Mouse (Mus musculus) heart, adult 2 months (tissue): ENCODE results near the gene Camta1. TPM values are rescaled to one million over a fixed set of nuclear protein-coding genes. Genes with fewer than 3 reads are reported as not detected.
A peak's percentile ranks its signal among the peaks of the same experiment; 100 is the strongest.

Experiments
- DNase-seq, 2 experiments: peaks; one replicate each; pipeline ENCODE4 v3.0.0; 2021
- H3K27ac ChIP-seq: fragments of 200-600 bp; 2 replicates; pipeline ENCODE4 v1.8.1; 2022
- H3K27me3 ChIP-seq: fragments of 200-500 bp; 2 replicates; pipeline ENCODE4 v1.6.1; 2012; ENCODE audit warnings: mild to moderate bottlenecking, low read length, inconsistent platforms, mixed read lengths; ENCODE audit not compliant: control insufficient read depth, insufficient read depth
- H3K36me3 ChIP-seq: fragments of 200-500 bp; 2 replicates; pipeline ENCODE4 v1.6.1; 2012; ENCODE audit warnings: low read length, inconsistent platforms; ENCODE audit not compliant: control insufficient read depth, insufficient read depth
- H3K4me1 ChIP-seq: fragments of 200-500 bp; 2 replicates; pipeline ENCODE4 v1.6.1; 2011; ENCODE audit warnings: low read length; ENCODE audit not compliant: control insufficient read depth, insufficient read depth
- H3K4me3 ChIP-seq: fragments of 200-600 bp; 2 replicates; pipeline ENCODE4 v1.8.1; 2022
- H3K79me2 ChIP-seq: fragments of 200-500 bp; replicated peaks from 2 replicates; pipeline ENCODE4 v1.6.1; 2012; ENCODE audit warnings: mild to moderate bottlenecking, inconsistent platforms, low read length, moderate library complexity, mixed read lengths; ENCODE audit not compliant: control insufficient read depth, insufficient read depth
- H3K9ac ChIP-seq: fragments of 200-500 bp; 2 replicates; pipeline ENCODE4 v1.6.1; 2012; ENCODE audit warnings: low read depth, mild to moderate bottlenecking, control low read depth, inconsistent platforms, low read length, mixed read lengths
- CTCF ChIP-seq: fragments of 200-600 bp; IDR thresholded peaks from 2 replicates; pipeline ENCODE4 v1.8.1; 2022; ENCODE audit warnings: antibody characterized with exemption, mild to moderate bottlenecking, moderate library complexity
- EP300 ChIP-seq: fragments of 200-500 bp; IDR thresholded peaks from 2 replicates; pipeline ENCODE4 v1.6.1; 2011; ENCODE audit warnings: low read depth, low read length, control low read depth; ENCODE audit not compliant: insufficient read depth
- POLR2A ChIP-seq: fragments of 200-500 bp; IDR thresholded peaks from 2 replicates; pipeline ENCODE4 v1.6.1; 2011; ENCODE audit warnings: mild to moderate bottlenecking, low read depth, low read length, control low read depth; ENCODE audit not compliant: insufficient read depth
- WGBS: fragments of 180-500 bp; shearing (Covaris S2); methylation state at CpG from one replicate; pipeline ENCODE4 v1.1.7; 2018; 5-methylcytosine and 5-hydroxymethylcytosine counted together
- intact Hi-C: fragments of 180-260 bp; cut with DNase I; formaldehyde crosslinking; loops from one replicate; pipeline ENCODE4 v1.15.1; 2025
- polyA plus RNA-seq: library from polyadenylated mRNA; depleted of rRNA; stranded (reverse); fragments of >200 nt; gene quantifications from 2 replicates; pipeline ENCODE4 v1.2.3, GENCODE M21; 2012
- total RNA-seq, 2 experiments: library from RNA; stranded (reverse); gene quantifications; 2 replicates each; pipeline ENCODE4 v1.2.3; 2021

Gene Camta1
- total and polyA plus RNA-seq, 3 experiments: 39.4 to 234 (median 208) TPM

GRCm38 (mm10) chr4:151827840-151828239 lies 33.8 kb downstream of the Camta1 start:
- intact Hi-C loops: no loop called here
- DNase-seq: no peak

GRCm38 (mm10) chr4:151827356-151827755 lies 34.3 kb downstream of the Camta1 start:
- TF ChIP-seq POLR2A: no peak
- no peak for TF ChIP-seq CTCF
- no peak for TF ChIP-seq EP300
- H3K9ac ChIP-seq: no peak overlapping the region
- no peaks in the 10 kb centered on the region for H3K27me3 ChIP-seq
- peaks cover 9% of the 10 kb centered on the region for H3K4me1 ChIP-seq
- no peak overlapping the region for H3K27ac ChIP-seq
- H3K4me3 ChIP-seq: no peak overlapping the region
- intact Hi-C loops: no loop called here
- no peak for DNase-seq
- peaks cover 1% of the 10 kb centered on the region for H3K79me2 ChIP-seq
- peaks cover 5% of the 10 kb centered on the region for H3K36me3 ChIP-seq

More at GRCm38 (mm10) chr4:151827840-151828239, 33.8 kb downstream of the Camta1 start:
- Histone ChIP-seq H3K27ac (no peak overlapping the region), H3K79me2 (peaks cover 1% of the 10 kb centered on the region), H3K4me1 (peaks cover 8% of the 10 kb centered on the region), H3K27me3 (no peaks in the 10 kb centered on the region), H3K4me3 (no peak overlapping the region), H3K36me3 (peaks cover 5% of the 10 kb centered on the region), H3K9ac (no peak overlapping the region)
- 90% methylated on average over 3 of the region's 3 CpGs for WGBS
- TF ChIP-seq CTCF (no peak), POLR2A (no peak), EP300 (no peak)

GRCm38 (mm10) chr4:151823963-151824362 lies 37.7 kb downstream of the Camta1 start:
- no peak for TF ChIP-seq POLR2A
- TF ChIP-seq EP300: no peak
- TF ChIP-seq CTCF: no peak
- peaks cover 10% of the 10 kb centered on the region for H3K4me1 ChIP-seq
- DNase-seq: no peak
- WGBS: 39% methylated on average over 3 of the region's 3 CpGs
- no peak overlapping the region; the same call in 1 of the 2 replicates for H3K27ac ChIP-seq
- no peak overlapping the region; the same call in 1 of the 2 replicates for H3K9ac ChIP-seq
- peaks cover 5% of the 10 kb centered on the region for H3K36me3 ChIP-seq
- no peak overlapping the region for H3K4me3 ChIP-seq
- no peaks in the 10 kb centered on the region for H3K27me3 ChIP-seq
- peaks cover 3% of the 10 kb centered on the region for H3K79me2 ChIP-seq
- intact Hi-C loops: no loop called here

- DNase-seq: peak in 1 of 2 experiments; percentile 29
- WGBS: 60% methylated on average over 2 of the region's 2 CpGs
- peaks cover 3% of the 10 kb centered on the region for H3K79me2 ChIP-seq
- H3K27me3 ChIP-seq: no peaks in the 10 kb centered on the region
- H3K36me3 ChIP-seq: peaks cover 5% of the 10 kb centered on the region; the same call in 1 of the 2 replicates
- no peak overlapping the region for H3K9ac ChIP-seq
- no peak overlapping the region for H3K27ac ChIP-seq
- TF ChIP-seq CTCF: no peak
- no peak for TF ChIP-seq POLR2A
- TF ChIP-seq EP300: 0 out of 2 replicates have a peak, but pooled peaks have one; percentile 33
- intact Hi-C loops: no loop called here
- no peak overlapping the region for H3K4me3 ChIP-seq
- H3K4me1 ChIP-seq: peaks cover 14% of the 10 kb centered on the region
These were observed 38.7 kb downstream of the Camta1 start for GRCm38 (mm10) chr4:151822986-151823385.

DNA sequence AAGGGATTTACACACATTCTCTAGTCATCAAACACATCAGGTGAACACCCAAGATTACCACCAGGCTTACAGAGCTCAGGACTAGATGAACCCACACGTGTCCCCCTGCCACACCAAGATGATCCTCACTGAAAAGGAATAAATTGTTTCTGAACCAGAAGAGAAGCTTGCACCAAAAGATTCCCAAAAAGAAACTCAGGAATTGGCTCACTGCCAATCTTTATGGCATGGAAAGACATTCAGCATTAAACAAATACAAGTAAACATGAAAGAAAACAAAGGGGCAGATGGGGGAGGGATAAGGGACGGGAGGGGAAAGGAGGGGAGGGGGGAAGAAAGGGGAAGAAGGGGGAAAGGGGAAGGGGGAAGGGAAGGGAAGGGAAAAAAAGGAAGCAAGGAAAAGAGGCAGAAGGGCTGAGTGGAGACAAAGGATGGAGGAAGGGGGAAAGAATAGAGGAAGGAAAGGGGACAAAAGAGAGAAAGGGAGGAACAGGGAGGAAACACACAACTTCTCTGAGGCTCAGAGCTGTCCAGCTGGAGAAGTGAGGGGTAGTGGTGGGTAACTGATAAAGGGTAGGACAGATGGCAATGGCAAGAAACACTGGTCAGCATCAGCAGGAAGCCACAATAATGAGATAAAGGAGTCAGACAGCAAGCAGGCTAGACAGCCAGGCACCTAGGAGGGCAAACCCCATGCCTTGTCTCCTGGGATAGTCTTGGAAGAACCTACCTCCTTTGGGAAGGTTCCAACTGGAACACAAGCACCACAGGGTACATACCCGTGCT lies 43.5 kb downstream of the Camta1 start:
- no peak for DNase-seq
- WGBS: 48% methylated on average over 3 of the region's 3 CpGs
- Histone ChIP-seq H3K27me3 (no peaks in the 10 kb centered on the region), H3K27ac (no peak overlapping the region), H3K79me2 (peaks cover 9% of the 10 kb centered on the region), H3K9ac (no peak overlapping the region), H3K4me1 (peaks cover 8% of the 10 kb centered on the region), H3K36me3 (no peaks in the 10 kb centered on the region), H3K4me3 (no peak overlapping the region)
- intact Hi-C loops: no loop called here
- TF ChIP-seq POLR2A (no peak), CTCF (no peak), EP300 (no peak)

DNA sequence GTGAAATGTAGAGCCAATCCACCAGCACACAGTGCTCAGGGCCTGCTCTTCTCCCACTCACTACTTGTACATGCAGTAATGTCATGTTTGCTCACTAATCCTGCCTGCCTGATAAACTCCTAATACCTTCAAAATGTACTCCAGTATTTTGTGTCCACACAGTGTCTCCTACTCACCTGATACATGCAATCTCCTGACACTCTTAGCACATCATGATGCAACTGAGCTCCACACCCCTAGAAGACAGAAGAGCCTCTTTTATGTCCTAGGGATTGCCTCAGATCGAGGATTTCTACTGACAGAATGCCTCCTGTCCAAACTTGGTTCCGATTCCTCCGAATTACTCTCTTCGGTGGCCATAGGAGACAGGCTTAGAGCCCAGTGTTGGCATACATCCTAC lies 48.0 kb downstream of the Camta1 start:
- no peak for TF ChIP-seq POLR2A
- no peak for TF ChIP-seq EP300
- TF ChIP-seq CTCF: no peak
- Histone ChIP-seq H3K79me2 (peaks cover 9% of the 10 kb centered on the region), H3K4me1 (peaks cover 1% of the 10 kb centered on the region; the same call in 1 of the 2 replicates), H3K27ac (no peak overlapping the region), H3K4me3 (no peak overlapping the region), H3K36me3 (no peaks in the 10 kb centered on the region), H3K9ac (no peak overlapping the region), H3K27me3 (no peaks in the 10 kb centered on the region)
- intact Hi-C loops: loop anchor here (2.0 kb wide), 1 partner anchor 13 kb away; no protein-coding TSS in a partner anchor
- WGBS: 88% methylated on average over 4 of the region's 4 CpGs
- no peak for DNase-seq
